17 mouse cellular contexts compared by ENCODE assay signal in the genomic region with DNA sequence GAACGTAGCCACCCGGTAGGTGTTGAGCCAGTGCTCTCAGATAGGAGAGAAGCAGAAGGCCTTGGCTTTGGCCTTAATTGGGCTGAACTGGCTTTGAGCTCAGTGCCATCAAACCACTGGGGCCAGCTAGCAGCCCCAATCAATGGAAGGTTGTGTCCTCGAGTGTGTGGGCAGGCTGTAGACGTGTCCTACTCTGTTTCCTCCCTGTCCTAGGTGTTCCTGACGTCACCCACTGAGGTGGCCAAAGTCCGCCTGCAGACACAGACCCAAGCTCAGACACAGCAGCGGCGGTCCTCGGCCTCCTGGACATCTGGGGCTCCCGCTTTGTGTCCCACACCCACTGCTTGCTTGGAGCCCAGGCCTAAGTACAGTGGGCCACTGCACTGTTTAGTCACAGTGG.
"Had no signal": no experiment of that assay in that cellular context is flagged by ENCODE, and none has a peak within 500 bp of the region (broad histone marks: within the 10 kb centered on the region; RNA-seq: fewer than 3 reads in every experiment).

No protein-coding gene starts in this region.

- H3K27ac ChIP-seq: layer of hippocampus, adult 2 months; limb, embryonic 10.5 days; macrophage; neural tube, embryonic 13.5 days had no signal

- H3K4me3 ChIP-seq: layer of hippocampus, adult 2 months; limb, embryonic 10.5 days; megakaryocyte, embryonic 14.5 days; neural tube, embryonic 13.5 days had no signal

- H3K9me3 ChIP-seq: limb, embryonic 10.5 days; megakaryocyte, embryonic 14.5 days; neural tube, embryonic 13.5 days had no signal

- DNase-seq: kidney, adult 8-10 months; kidney, postnatal 10 days; kidney, postnatal 4 days; lung, embryonic 14.5 days; lung, postnatal 10 days; right cerebral cortex, adult 18-20 months; right cerebral cortex, postnatal 25 days; thymus, postnatal 4 days had no signal

- H3K4me2 ChIP-seq: lung, embryonic 14.5 days; midbrain, embryonic 11.5 days; neural tube, embryonic 13.5 days had no signal

- H3K9ac ChIP-seq: lung, embryonic 14.5 days; neural tube, embryonic 13.5 days had no signal

- H3K27me3 ChIP-seq: neural tube, embryonic 13.5 days had no signal

- ATAC-seq: hindbrain, embryonic 16.5 days; inflammation-experienced regulatory T-cells, adult 6 months; midbrain, embryonic 16.5 days had no signal
